Mouse (Mus musculus): ENCODE results near the gene D630003M21Rik.

DNA sequence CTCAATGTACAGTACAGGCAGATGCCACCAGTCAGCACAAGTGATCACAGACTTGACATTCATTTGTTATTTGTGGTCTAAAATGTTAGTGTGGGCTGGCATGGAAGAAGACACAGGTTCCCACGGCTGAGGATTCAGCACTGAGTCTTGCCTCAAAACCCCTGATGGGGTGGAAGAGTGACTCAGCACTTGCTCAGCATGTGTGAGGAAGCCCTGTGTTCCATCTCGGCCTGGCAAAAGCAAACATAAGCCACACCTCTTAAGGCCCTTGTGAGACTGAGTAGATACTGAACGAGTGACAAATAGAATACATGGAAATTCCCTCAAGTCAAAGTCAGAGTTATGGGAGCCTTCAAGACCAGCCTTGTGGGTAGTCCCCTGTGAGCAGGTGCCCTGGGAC lies 4.1 kb upstream of the D630003M21Rik start:
- no peak for TF ChIP-seq CTCF (IDR thresholded peaks at IDR 0.05; ENCODE audit: borderline replicate concordance, insufficient read depth, low read depth, low read length)
- TF ChIP-seq POLR2A (IDR thresholded peaks at IDR 0.05; ENCODE audit: borderline replicate concordance, insufficient read depth, low read length): no peak
